Mouse (Mus musculus) kidney, embryonic 15.5 days (tissue): ENCODE results near the gene A3galt2. TPM values are rescaled to one million over a fixed set of nuclear protein-coding genes. Genes with fewer than 3 reads are reported as not detected.

Source experiments
- ATAC-seq: fragments of 200-750 bp; cut with Nextera tagmentation; replicated peaks from 2 replicates; pipeline ENCODE4 v1.8.0; 2017; ENCODE audit warnings: moderate TSS enrichment; ENCODE audit not compliant: low FRiP score
- H3K27ac ChIP-seq: fragments of 300-500 bp; sonication (generic); 2 replicates; pipeline ENCODE4 v1.5.1; 2015; ENCODE audit warnings: mild to moderate bottlenecking, inconsistent platforms
- H3K27me3 ChIP-seq: fragments of 300-500 bp; sonication (generic); 2 replicates; pipeline ENCODE4 v1.6.1; 2015; ENCODE audit warnings: inconsistent platforms
- H3K36me3 ChIP-seq: fragments of 300-500 bp; sonication (generic); 2 replicates; pipeline ENCODE4 v1.6.1; 2015; ENCODE audit warnings: inconsistent platforms
- H3K4me1 ChIP-seq: fragments of 300-500 bp; sonication (generic); 2 replicates; pipeline ENCODE4 v1.6.1; 2015; ENCODE audit warnings: inconsistent platforms
- H3K4me2 ChIP-seq: fragments of 300-500 bp; sonication (generic); 2 replicates; pipeline ENCODE4 v1.6.1; 2015; ENCODE audit warnings: moderate library complexity, mild to moderate bottlenecking, inconsistent platforms
- H3K4me3 ChIP-seq: fragments of 300-500 bp; sonication (generic); replicated peaks from 2 replicates; pipeline ENCODE4 v1.5.1; 2015; ENCODE audit warnings: mild to moderate bottlenecking, inconsistent platforms
- H3K9ac ChIP-seq: fragments of 300-500 bp; sonication (generic); 2 replicates; pipeline ENCODE4 v1.6.1; 2015; ENCODE audit warnings: mild to moderate bottlenecking, inconsistent platforms
- H3K9me3 ChIP-seq: fragments of 300-500 bp; sonication (generic); replicated peaks from 2 replicates; pipeline ENCODE4 v1.6.1; 2016; ENCODE audit warnings: inconsistent platforms
- WGBS: fragments of 180-500 bp; shearing (Covaris S2); methylation state at CpG from one replicate; pipeline ENCODE4 v1.1.7; 2015; ENCODE audit warnings: mixed read lengths; 5-methylcytosine and 5-hydroxymethylcytosine counted together
- polyA plus RNA-seq: library from polyadenylated mRNA; unstranded; fragments of >200 nt; fragmentation: Nextera tagmentation; extraction: Ambion mirVana; gene quantifications from 2 replicates; pipeline ENCODE4 v1.2.1, GENCODE M21; 2015

A3galt2 gene
- polyA plus RNA-seq, 1 experiment from 2014 or later, result 0.22 TPM

GRCm38 (mm10) chr4:128806043-128806826, 51.1 kb downstream of the A3galt2 start, which contains the start of gene Zfp362:
TSS of gene Zfp362 (minus strand) at chr4:128806045.
- Histone ChIP-seq H3K9me3 (no peaks in the 10 kb centered on the region), H3K4me3 (peak within 1 kb of the TSS; percentile 79), H3K36me3 (no peaks in the 10 kb centered on the region; the same call in 1 of the 2 replicates), H3K4me1 (peaks cover 50% of the 10 kb centered on the region), H3K27me3 (no peaks in the 10 kb centered on the region), H3K4me2 (peak within 1 kb of the TSS; percentile 94), H3K27ac (peak within 1 kb of the TSS; percentile 99), H3K9ac (peak within 1 kb of the TSS; percentile 96)
- ATAC-seq, result peak; percentile 61
- WGBS, result under 1% methylated on average over 48 of the region's 111 CpGs

- peak overlapping the region; percentile 96 for H3K9ac ChIP-seq
- H3K27ac ChIP-seq, result peak overlapping the region; percentile 99
- peak overlapping the region; percentile 94 for H3K4me2 ChIP-seq
- ATAC-seq, result peak; percentile 54
- H3K27me3 ChIP-seq, result no peaks in the 10 kb centered on the region
- peak overlapping the region; percentile 79 for H3K4me3 ChIP-seq
- peaks cover 46% of the 10 kb centered on the region for H3K4me1 ChIP-seq
- H3K36me3 ChIP-seq, result no peaks in the 10 kb centered on the region
- under 1% methylated on average over 15 of the region's 15 CpGs for WGBS
- H3K9me3 ChIP-seq, result no peaks in the 10 kb centered on the region
Observed at GRCm38 (mm10) chr4:128806827-128807179, 51.6 kb downstream of the A3galt2 start.

- H3K9ac ChIP-seq, result peak overlapping the region; percentile 52
- ATAC-seq, result peak; percentile 90
- H3K4me2 ChIP-seq, result peak overlapping the region; percentile 64
- peak overlapping the region; percentile 58 for H3K27ac ChIP-seq
- H3K36me3 ChIP-seq, result no peaks in the 10 kb centered on the region
- peaks cover 23% of the 10 kb centered on the region for H3K4me1 ChIP-seq
- 14% methylated on average over 16 of the region's 16 CpGs for WGBS
- no peaks in the 10 kb centered on the region for H3K27me3 ChIP-seq
- no peaks in the 10 kb centered on the region for H3K9me3 ChIP-seq
- H3K4me3 ChIP-seq, result peak overlapping the region; percentile 56
Observed at GRCm38 (mm10) chr4:128811382-128812056, 56.4 kb downstream of the A3galt2 start.

GRCm38 (mm10) chr4:128817011-128817410, 61.8 kb downstream of the A3galt2 start:
- Histone ChIP-seq H3K9ac (no peak overlapping the region), H3K4me1 (peaks cover 26% of the 10 kb centered on the region), H3K9me3 (no peaks in the 10 kb centered on the region), H3K4me3 (no peak overlapping the region), H3K4me2 (no peak overlapping the region), H3K27ac (0 out of 2 replicates have a peak overlapping the region, but pooled peaks have one; percentile 6), H3K27me3 (no peaks in the 10 kb centered on the region), H3K36me3 (no peaks in the 10 kb centered on the region)
- WGBS, result 54% methylated on average over 7 of the region's 7 CpGs
- no peak for ATAC-seq

Other genes with a start within 250 kb of the A3galt2 start
- gene Zscan20, start 145.3 kb upstream of the A3galt2 start, polyA plus RNA-seq, result 5.7 and 6.0 TPM in 2 replicates
- 2.6 and 2.9 TPM in 2 replicates for gene Tlr12, start 136.7 kb upstream of the A3galt2 start, polyA plus RNA-seq
- 40.3 and 45.5 TPM in 2 replicates for gene Phc2, start 100.7 kb upstream of the A3galt2 start, polyA plus RNA-seq
- 37.5 and 43.8 TPM in 2 replicates for gene Zfp362, start 50.7 kb downstream of the A3galt2 start, polyA plus RNA-seq
- gene Trim62, start 128.2 kb downstream of the A3galt2 start, polyA plus RNA-seq, result 6.8 and 7.1 TPM in 2 replicates
- gene Azin2, start 207.1 kb downstream of the A3galt2 start, polyA plus RNA-seq, result 19.4 and 20.3 TPM in 2 replicates
- gene Ak2, start 236.6 kb downstream of the A3galt2 start, polyA plus RNA-seq, result 224 and 231 TPM in 2 replicates